Mouse (Mus musculus) liver, embryonic 14.5 days (tissue): ENCODE measurements around the gene Ppt1.

ENCODE experiments used
- CTCF ChIP-seq: IDR thresholded peaks from 2 replicates; pipeline ENCODE4 v1.5.1; 2016; ENCODE audit warnings: antibody characterized with exemption, low read depth, control low read depth
- EP300 ChIP-seq: IDR thresholded peaks from 2 replicates; pipeline ENCODE4 v1.6.1; 2016; ENCODE audit warnings: antibody characterized with exemption, low read depth

DNA sequence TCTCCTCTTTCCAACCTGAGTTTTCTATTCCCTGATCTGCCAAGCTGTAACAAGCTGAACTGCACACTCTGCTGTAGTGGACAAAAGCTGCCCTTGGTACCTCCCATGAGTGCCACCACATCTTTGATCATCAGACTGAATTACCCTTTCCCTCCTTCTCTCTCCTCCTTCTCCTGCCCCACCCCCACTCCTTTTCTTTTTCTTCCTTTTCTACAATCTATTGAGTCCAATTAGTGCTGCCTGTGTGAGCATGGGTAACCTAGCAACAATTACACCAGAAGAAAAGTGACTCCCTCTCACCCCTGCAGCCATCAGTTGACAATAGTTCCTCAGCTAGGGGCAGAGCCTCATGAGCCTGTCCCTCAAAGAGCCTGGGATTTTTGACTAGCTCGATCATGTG, 4.2 kb upstream of the Ppt1 start:
- TF ChIP-seq EP300 (no peak), CTCF (no peak)
